Mouse (Mus musculus) gastrocnemius, postnatal 10 days (tissue): ENCODE results near the gene Hp1bp3. TPM values are rescaled to one million over a fixed set of nuclear protein-coding genes. Genes with fewer than 3 reads are reported as not detected.

Source experiments
- DNase-seq: peaks from one replicate; pipeline ENCODE4 v3.0.0; 2021; ENCODE audit warnings: mixed read lengths
- total RNA-seq, 2 experiments: library from RNA; stranded (reverse); gene quantifications; 2 replicates each; pipeline ENCODE4 v1.2.3; 2021

The Hp1bp3 gene
- total RNA-seq, 2 experiments from 2014 or later, result 65.5 to 73.8 TPM

DNA sequence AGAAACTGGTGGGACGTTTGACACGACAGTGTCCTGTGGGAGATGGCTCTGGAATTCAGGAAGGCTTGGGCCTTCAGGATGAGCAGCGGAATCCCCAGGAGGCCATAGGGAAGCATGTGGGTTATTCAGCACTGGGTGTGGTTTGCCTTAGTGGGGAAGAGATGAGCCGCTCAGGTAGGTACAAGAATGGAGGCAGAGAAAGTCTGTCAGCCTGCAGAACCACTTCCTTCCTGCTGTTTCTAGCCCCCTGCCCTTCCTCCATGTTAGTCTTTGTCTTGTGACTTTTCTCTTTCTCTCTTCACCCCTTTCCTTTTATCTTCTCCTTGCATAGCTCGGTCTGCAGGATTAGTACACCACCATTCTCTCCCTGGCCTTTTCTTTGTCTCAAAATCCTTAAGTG, 6.3 kb downstream of the Hp1bp3 start:
- DNase-seq, result no peak

DNA sequence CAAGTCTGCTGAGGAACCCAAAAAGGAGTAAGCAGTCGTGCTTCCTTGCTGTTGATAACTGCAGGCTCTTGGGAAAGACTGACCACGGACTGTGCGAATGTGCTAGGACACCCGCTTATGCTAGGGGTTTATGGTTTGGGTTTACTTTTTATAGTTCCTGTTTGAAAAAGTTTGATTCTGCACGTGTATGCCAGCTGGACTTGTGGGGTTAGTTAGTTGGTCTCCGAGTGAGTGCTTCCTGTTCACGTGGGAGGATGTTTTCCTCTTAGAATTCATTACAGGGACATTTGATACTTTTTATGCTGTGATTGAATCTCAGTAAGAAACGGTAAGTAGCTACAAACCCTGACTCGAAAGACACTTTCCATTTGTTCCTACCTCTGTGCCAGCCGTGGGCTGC, 7.5 kb downstream of the Hp1bp3 start:
- DNase-seq, result no peak

DNA sequence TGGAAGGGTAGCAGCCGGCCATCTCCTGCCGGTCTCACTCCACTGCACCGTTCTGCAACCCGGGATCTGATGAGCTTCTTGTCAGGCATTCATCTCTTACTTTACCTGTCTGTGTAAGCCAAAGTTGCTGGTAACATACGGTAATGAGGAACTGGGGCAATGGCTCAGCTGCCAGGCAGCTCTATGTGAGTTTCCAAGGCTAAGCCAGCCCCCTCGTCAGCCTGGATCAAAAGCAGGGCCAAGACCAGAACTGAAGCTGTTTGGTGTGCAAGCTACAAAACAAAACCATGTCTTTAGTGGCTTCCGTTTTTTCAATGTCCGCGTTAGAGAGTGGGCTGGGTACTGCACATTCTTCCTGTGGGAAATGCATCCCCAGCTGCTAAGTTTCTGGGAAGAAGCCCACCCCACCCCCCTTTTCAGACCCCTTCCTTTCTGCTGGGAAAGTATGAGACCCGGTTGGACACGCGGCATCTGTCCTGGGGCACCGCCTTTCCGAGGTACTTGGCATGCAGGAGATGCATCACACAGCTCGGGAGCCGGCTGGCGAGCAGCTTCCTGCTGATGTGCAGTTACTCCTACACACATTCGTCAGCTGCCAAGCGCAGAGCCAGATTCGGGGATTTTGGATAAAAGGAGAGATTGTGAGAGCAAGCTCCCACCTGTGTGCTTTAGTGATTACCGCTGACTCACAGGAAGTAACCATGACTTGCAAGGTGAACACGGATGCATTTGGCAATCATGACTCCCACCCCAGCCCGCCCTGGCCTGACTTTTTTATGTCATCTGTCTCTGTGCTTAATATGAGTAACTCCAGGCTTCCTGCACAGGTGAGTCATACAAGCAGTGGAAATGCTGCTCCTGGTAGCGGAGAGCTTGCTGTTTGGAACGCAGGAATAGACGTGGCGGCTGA, 30.9 kb downstream of the Hp1bp3 start:
- no peak for DNase-seq

DNA sequence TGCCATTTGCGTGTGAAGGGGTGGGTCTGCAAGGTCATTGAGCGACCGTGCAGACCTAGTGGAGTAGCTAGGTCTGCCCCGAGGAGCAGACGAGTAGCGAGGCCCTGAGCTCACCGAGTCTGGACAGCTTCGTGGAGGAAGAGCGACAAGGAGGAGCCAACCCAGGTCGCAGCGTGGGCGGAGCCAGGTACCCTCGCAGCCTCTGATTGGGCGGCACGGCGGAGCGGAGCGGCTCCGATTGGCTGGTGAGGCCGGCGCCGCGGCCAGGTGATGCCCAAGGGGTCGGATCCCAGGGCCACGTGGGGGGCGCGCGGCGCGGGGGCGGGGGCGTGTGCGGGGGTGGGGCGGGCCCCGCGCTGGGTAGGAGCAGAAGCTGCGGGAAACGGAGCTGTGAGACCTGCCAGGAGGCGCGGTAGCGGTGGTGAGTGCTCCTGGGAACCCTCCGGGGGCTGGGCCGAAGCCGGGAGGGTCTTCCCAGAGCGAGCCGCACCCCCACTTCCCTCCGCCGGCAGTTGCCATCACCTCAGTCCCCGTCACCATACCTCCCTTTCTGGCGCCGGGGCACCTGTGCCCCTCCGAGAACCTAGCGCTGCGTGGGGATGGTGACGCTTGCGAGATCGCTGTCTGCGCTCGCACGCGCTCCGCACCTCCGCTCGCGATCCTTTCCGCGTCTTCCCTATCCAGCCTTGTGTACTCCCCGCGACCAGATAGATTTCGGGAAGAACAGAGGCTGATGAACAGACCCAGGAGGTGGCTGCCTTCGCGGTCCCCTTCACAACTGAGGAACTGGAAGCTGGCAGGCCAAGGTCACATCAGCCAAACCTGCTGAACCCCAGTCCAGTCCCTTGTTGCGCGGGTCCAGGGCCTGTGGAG, 34.2 kb downstream of the Hp1bp3 start, which contains the start of the genes Sh2d5 and Kif17:
TSS of gene Sh2d5 (plus strand) at position 316 of the 873 bp plus-strand sequence.
TSS of gene Kif17 (plus strand) at position 348 of the 873 bp plus-strand sequence.
- peak; percentile 42 for DNase-seq

DNA sequence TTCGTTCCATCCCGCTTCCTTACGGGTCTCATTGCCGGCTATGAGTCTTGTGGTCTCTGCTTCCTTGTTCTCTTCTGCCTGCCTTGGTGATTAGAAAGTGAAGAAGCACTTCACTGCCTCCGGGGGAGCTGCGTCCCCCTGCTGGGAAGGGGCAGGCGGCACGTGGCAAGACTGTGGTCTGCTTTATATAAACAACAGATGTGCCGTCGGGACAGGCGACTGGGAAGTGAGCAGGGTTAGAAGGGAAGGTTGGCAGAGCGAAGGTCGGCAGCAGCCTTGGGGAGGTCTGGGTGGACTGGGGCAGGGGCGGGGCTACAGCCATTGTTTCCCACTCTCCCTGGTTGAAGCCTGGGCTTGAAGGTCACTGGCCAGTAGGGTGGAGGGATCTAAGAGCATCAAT, 35.7 kb downstream of the Hp1bp3 start:
- DNase-seq, result no peak

DNA sequence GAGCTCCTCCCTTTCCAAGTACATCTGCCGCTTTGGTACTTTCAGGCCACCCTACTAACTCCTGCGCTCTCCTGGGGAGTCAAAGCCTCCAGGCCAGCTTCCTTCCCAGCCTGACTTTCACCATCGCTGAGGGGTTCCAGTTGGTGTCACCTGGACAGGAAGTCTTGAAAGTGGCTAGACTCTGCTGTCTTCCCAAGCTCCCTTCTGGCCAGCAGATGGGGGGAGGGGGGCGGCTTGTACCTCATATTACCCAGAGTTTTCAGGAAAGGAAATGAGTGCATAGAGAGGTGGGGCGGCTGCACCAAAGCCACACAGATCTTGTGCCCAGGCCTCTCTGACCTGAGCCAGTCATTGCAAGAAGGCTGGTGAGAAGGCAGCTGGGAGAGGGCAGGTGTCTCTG, 36.1 kb downstream of the Hp1bp3 start:
- DNase-seq, result no peak

DNA sequence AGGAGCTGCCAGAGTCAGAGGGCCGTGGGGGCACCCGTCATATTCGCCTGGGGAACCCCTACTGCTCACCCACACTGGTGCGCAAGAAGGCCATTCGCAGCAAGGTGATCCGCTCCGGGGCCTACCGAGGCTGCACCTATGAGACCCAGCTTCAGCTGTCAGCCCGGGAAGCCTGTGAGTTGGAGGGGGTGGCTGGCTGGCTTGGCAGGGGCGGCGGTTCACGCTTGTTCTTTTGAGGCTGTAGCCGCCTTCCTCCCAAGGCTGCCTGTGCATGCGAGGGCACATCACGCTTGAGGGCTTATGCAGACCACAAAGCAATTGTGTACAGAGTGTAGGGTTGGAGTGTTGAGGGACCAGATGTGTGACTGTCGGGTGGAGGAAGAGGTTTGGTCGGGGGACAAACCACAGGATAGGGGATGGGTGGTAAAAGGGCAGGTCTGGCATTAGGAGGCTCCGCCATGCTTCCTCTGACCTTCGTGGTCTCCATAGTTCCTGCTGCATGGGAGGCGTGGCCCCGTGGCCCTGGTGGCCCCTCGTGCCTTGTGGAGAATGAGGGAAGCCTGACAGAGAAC, 41.1 kb downstream of the Hp1bp3 start:
- DNase-seq, result no peak

DNA sequence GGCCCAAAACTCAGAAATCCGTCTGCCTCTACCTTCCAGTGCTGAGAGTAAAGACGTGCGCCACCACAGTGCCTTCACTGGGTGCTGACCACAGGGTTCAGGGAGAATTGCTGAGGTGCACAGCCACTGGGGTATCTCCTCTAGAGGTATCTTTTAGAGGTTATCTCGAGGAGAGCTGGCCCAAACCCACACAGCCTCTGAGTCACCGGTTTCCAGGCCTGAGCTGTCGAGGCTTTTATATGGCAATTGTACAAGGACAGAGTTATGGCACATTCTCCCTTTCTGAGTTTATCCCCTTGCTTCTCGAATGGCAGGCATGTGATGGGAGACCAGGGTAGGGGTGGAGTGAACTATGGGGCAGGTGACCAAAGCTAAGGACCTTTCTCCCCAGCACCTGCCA, 42.6 kb downstream of the Hp1bp3 start:
- DNase-seq, result no peak

DNA sequence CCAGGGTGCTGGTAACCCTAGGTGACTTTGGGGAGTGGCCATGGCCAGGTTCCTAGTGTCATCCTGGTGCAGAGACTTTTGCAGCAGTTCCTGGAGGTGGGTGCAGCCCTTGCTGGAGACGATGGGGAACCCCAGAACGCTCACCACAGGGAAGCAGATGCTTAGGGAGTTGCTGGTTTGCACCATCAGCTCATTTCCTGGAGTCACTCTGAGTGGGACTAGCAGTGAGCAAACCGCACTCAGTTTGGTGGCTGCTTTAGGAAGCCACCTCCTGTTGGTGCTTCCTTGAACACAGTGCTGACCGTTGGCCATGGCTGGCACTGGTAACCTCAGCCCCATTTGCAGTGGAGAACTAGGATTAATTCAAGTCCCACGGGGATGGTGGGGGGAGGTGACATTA, 43.4 kb downstream of the Hp1bp3 start:
- DNase-seq, result no peak

DNA sequence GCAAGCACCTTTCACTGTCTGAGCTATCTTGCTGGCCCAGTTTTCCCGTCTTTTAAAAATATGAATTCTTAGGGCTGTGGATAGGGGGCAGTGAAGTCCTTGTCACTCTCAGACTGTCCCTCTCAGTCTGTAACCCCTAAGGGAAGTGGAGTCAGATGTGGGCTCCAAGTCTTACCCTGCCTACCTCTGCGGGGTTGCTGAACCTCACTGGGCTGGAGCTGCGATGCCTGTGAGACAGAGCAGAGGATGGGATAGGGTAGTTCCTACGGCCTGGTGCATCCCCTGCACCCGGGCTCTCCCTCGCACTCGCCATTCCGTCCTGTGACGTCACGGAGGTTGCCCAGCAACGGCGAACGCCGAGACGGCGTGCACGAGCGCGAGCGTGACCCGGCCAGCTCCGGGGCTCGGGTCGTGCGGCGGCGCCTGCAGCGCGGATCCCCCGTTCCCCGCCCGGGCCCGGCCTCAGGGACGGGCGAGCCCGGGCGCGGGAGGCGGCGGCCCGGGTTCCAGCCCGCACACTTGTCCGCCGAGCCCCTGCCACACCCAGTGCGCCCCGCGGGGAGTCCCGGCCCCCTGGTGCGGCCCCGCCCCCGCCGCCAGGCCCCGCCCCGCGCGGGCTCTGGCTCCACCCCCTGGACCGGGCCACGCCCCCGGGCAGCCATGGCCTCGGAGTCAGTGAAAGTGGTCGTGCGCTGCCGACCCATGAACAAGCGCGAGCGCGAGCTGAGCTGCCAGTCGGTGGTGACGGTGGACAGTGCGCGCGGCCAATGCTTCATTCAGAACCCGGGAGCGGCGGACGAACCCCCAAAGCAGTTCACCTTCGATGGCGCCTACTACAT, 46.0 kb downstream of the Hp1bp3 start:
- DNase-seq, result peak; percentile 90

DNA sequence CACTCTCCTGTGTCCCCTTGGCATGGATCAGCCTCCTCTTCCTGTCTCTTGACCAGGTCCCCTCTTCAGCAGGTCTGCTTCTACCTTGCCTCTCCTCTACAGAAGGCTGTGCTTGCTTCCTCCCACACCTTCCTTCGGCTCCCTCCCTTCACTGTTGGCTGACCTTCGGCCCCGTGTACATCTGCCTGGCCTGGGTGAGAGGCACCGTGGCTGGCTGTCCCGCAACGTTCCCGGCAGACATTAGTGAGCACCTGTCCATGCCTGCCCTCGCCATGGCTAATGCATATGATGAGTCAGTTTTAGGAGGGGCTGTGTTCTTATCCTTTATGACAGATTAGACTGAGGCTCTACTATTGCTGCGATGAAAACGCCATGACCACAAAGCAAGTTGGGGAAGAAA, 51.8 kb downstream of the Hp1bp3 start:
- no peak for DNase-seq

DNA sequence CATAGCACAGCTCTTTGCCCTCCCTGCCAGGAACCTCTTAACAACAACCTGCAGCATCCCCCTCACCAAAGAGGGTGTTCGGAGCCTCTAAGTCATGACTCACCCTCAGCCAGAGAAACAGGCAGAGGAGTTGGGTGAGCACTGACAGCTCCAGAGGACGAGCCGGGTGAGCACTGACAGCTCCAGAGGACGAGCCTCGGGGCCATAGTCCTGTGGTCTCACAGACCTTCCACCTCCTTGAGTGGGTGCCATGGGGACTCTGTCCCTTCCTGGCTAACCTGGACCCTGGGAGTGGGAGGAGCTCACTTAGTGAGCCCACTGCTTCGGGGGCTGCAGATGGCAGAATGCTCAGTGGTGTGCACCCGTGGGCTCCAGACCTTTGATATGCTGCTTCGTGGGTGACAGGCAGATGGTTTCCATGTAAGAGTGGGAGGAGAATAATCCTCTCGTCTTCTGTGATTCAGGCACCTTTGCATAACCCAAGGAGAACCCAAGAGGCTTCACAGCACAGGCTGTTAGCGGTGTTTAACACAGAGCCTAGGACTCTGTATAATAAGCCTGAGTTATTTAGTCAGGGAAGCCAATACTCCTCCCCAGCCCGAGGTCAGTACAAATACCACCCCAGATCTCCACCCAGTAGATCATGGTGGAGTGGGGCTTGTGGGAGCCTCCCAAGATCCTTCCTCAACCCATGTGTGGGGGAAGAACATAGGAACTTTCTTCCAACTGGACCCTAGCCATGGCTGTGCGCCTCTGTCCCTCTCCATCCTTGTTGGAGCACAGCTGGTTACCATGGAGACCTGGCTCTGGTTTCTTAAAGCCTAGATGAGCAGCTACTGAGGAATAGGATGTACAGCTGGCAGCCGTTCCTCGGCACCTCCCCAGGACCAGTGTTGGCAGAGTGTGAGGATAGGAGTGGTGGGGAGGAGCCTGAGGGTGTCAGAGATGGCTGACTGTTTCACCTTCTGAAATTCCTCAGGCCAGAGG, 56.2 kb downstream of the Hp1bp3 start:
- DNase-seq, result no peak

DNA sequence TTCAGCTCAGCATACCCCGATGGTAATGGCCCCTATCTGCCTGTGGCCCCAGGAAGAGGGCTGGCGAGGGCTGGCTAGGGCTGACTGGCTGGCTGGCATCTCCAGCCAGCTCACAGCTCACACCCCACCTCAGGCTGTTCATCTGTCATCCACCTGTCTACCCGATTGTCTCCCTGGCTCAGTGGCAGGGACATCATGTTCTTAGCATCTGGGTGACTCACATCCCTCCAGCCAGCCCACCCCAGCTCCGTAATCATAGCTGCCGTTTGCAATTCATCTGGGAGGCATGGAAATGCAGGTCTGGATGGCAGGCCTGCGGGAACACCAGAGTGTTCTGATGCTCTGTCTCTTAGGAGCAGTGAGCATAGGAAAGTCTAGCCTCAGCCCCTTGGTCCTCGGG, 62.2 kb downstream of the Hp1bp3 start:
- no peak for DNase-seq

DNA sequence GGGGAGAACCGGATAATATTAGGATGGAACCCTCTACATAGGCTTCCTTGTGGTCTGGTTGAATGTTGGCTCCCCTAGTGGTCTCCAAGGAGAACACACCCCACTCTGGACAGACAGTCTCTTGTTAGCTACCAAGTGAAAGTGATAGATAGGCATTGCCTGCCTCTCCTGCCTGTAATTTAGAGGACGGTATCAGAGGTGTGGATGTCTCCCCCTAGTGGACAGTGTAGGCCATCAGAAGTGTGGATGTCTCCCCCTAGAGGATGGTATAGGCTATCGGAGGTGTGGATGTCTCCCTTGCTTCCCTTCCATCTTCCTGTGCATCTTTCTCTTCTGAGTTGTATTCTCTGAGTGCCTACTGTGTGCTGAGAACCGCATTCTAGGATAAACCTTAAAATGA, 66.7 kb downstream of the Hp1bp3 start:
- DNase-seq, result peak; percentile 37

DNA sequence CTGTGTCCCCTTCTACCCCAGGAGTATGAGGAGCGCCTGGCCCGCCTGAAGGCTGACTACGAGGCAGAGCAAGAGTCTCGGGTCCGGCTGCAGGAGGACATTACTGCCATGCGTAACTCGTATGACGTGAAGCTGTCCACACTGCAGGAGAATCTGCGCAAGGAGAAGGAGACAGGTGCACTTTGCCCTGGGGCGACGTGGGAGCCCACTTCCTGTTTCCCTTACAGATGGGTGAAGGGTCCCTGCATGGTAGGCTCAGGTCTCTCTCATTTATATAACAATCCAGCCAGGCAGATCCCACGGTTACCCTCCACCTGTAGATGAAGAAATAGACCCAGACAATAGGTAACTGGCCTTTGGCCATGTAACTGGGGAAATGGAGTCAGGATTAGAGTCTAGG, 70.3 kb downstream of the Hp1bp3 start:
- no peak for DNase-seq

DNA sequence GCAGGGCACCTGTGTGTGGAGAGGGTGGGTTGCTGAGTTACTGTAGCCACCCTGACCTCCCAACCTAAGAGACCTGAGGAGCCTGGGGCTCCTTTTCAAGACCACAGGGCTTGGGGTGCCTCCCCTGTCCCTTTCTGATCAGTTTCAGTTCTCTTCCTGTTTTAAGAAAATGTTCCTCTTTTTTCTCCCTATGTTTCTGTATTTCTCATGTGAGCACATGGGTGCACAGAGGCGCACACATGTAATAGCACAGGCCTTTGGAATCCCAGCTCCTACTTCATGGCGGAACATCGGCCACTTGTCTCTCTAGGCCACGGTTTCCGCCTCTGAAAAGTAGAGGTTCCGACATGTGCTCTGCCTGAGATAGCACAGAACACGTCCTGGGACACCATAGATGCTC, 72.6 kb downstream of the Hp1bp3 start:
- no peak for DNase-seq

DNA sequence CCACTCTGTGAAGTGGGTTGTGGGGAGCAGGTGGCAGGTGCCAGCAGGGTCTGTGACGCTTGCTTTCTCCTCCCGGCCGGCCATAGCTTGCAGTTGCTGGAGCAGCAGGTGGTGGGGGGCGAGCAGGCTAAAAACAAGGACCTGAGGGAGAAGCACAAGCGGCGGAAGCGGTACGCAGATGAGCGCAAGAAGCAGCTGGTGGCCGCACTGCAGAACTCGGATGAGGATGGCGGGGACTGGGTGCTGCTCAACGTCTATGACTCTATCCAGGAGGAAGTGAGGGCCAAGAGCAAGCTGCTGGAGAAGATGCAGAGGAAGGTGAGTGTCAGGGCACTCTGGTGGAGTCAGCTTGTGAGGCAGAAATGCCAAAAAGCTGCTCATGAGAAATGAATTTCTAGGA, 75.9 kb downstream of the Hp1bp3 start:
- DNase-seq, result no peak

DNA sequence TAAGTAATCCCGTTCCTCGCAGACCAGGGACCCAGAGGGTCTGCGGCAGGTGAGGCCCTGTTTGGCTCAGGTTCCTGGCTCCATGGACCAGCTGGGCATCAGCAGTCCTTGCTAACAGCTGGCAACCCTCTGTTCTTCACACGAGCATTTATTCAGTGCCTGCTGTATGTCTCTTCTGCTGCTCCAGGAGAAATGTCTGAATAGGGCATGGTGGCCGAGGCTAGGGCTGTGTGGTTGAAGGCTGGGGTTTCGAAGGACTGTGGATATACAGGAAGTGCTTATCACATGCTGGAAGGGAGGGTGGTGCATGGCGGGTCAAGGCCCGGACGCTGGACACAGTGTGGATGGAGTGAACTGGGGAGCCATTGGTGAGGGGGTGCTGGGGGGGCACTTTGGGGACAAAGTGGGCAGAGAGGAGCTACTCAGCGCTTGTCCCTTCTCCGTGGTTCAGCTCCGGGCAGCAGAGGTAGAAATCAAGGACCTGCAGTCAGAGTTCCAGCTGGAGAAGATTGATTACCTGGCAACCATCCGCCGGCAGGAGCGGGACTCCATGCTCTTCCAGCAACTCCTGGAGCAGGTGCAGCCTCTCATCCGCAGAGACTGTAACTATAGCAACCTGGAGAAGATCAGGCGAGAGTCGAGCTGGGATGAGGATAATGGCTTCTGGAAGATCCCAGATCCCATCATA, 77.3 kb downstream of the Hp1bp3 start:
- DNase-seq, result no peak

DNA sequence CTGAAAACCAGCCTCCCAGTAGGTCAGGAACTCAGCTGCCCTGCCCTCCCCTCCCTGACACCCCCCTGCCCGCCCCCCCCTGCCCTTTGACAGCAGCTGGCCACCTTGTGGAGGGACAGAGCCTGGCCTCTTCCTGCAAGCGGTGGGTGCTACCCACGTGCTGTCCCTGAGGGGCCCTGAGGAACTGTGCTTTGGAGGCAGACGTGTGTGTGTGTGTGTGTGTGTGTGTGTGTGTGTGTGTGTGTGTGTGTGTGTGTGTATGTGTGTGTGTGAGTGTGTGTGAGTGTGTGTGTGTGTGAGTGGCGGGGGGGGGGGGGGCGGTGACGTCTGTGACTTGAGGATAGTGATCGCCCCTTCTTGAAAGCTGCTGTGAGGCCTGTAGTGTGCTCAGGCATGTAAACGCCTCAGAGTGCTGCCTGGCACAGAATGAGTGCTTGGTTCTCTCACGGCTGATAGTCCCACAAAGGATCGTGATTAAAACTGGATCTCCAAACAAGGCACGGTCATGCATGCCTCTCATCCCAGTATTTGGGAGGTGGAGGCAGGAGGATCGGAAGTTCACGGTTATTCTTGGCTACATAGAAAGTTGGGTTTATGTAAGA, 78.0 kb downstream of the Hp1bp3 start:
- DNase-seq, result no peak
